Mouse (Mus musculus): ENCODE data around the gene Dock9.

- no peak for TF ChIP-seq POLR2A (IDR thresholded peaks at IDR 0.05; ENCODE audit: low read depth, low read length)
- no peak for TF ChIP-seq CTCF (conservative IDR thresholded peaks at IDR 0.05; ENCODE audit: insufficient read depth, insufficient read length, low read depth, low read length)
Measured at GRCm38 (mm10) chr14:121678445-121678844, 119.2 kb downstream of the Dock9 start.
